Mouse (Mus musculus) midbrain, embryonic 12.5 days (tissue): ENCODE data around the gene Ptgis. TPM values are rescaled to one million over a fixed set of nuclear protein-coding genes. Genes with fewer than 3 reads are reported as not detected.

Experiments
- ATAC-seq: fragments of 200-750 bp; cut with Nextera tagmentation; 2 replicates; pipeline ENCODE4 v1.8.0; 2017; ENCODE audit warnings: low read depth, moderate TSS enrichment, moderate library complexity; ENCODE audit not compliant: low FRiP score
- H3K27ac ChIP-seq: fragments of 300-500 bp; sonication (generic); replicated peaks from 2 replicates; pipeline ENCODE4 v1.5.1; 2016; ENCODE audit warnings: mild to moderate bottlenecking
- H3K27me3 ChIP-seq: fragments of 300-500 bp; sonication (generic); 2 replicates; pipeline ENCODE4 v1.6.1; 2016; ENCODE audit warnings: mild to moderate bottlenecking
- H3K36me3 ChIP-seq: fragments of 300-500 bp; sonication (generic); 2 replicates; pipeline ENCODE4 v1.6.1; 2016
- H3K4me1 ChIP-seq: fragments of 300-500 bp; sonication (generic); 2 replicates; pipeline ENCODE4 v1.6.1; 2016
- H3K4me2 ChIP-seq: fragments of 300-500 bp; sonication (generic); replicated peaks from 2 replicates; pipeline ENCODE4 v1.6.1; 2016; ENCODE audit warnings: mild to moderate bottlenecking, moderate library complexity
- H3K4me3 ChIP-seq: fragments of 300-500 bp; sonication (generic); 2 replicates; pipeline ENCODE4 v1.5.1; 2016; ENCODE audit warnings: mild to moderate bottlenecking
- H3K9ac ChIP-seq: fragments of 300-500 bp; sonication (generic); replicated peaks from 2 replicates; pipeline ENCODE4 v1.6.1; 2016; ENCODE audit warnings: mild to moderate bottlenecking, moderate library complexity
- H3K9me3 ChIP-seq: fragments of 300-500 bp; sonication (generic); 2 replicates; pipeline ENCODE4 v1.6.1; 2016; ENCODE audit warnings: mild to moderate bottlenecking
- WGBS: fragments of 180-500 bp; shearing (Covaris S2); methylation state at CpG from one replicate; pipeline ENCODE4 v1.1.7; 2016; 5-methylcytosine and 5-hydroxymethylcytosine counted together
- polyA plus RNA-seq: library from polyadenylated mRNA; unstranded; fragments of >200 nt; fragmentation: Nextera tagmentation; extraction: Ambion mirVana; gene quantifications from 2 replicates; pipeline ENCODE4 v1.2.1, GENCODE M21; 2016

Ptgis gene
- polyA plus RNA-seq, 1 experiment from 2014 or later = 9.1 TPM

DNA sequence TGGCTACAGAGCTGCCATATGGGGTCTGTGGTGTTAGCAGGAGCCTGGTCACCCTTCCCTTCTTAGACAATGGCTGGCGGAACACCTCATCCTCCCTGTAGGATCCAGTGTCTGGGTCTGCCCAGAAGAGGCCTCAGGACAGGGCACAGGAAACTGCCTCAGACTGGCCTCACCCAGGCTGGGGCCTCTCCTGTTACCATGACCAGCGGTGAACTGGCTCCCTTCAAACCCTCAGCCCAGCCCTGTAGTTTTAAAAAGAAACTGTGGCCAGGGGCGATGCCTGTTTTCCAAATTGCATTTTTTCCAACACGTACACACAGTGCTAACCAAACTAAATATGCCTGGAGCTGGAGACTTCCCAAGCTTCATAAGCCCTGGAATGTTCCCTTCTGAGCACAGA is 20.7 kb upstream of the Ptgis start:
- Histone ChIP-seq H3K9ac (no peak overlapping the region), H3K9me3 (no peaks in the 10 kb centered on the region), H3K36me3 (no peaks in the 10 kb centered on the region), H3K4me1 (no peaks in the 10 kb centered on the region), H3K27ac (no peak overlapping the region), H3K4me3 (no peak overlapping the region), H3K27me3 (no peaks in the 10 kb centered on the region), H3K4me2 (no peak overlapping the region)
- ATAC-seq = no peak
- WGBS = 83% methylated on average over 4 of the region's 4 CpGs

DNA sequence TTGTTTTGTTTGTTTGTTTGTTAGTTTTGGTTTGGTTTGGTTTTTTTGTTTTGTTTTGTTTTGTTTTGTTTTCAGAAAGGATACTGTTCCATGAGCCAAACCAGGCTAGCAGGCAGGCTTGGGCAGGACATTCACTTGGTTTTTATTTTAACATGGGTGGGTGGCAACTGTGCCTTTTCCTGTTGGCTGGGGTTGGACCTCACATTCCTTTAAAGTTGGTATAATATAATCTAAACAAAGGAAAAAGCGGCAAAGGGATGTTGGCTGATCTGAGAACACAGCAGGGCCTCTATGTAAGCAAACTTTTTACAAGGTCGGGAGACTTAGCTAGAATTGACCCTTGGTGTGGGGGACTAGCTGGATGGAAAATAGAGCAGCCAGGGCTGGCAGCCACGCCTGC is 17.4 kb upstream of the Ptgis start:
- H3K27me3 ChIP-seq = no peaks in the 10 kb centered on the region
- no peak for ATAC-seq
- H3K9me3 ChIP-seq = no peaks in the 10 kb centered on the region
- H3K4me1 ChIP-seq = peaks cover 3% of the 10 kb centered on the region; the same call in 1 of the 2 replicates
- H3K27ac ChIP-seq = no peak overlapping the region
- 57% methylated on average over 3 of the region's 3 CpGs for WGBS
- H3K4me2 ChIP-seq = no peak overlapping the region
- no peak overlapping the region for H3K9ac ChIP-seq
- H3K36me3 ChIP-seq = no peaks in the 10 kb centered on the region
- no peak overlapping the region for H3K4me3 ChIP-seq

DNA sequence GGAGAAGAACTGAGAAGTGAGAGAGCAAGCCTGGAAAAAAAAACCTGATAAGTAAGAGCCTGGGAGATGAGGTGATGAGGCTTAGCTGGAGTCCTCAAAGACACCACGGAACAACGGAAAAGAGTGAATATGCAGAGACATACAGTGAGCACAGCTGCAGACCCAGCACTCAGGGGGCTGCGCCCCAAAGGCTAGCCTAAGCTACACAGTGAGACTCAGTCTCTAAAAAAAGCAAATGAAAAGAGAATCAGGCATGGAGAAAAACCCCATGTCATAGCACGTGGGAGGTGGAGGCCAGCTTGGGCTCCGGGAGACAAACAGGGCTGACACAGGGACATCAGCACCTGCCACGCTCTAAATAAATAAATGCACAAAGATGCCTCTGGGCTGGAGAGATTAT is 14.4 kb upstream of the Ptgis start:
- WGBS = 72% methylated on average over 6 of the region's 6 CpGs
- no peak overlapping the region for H3K9ac ChIP-seq
- no peaks in the 10 kb centered on the region for H3K36me3 ChIP-seq
- no peaks in the 10 kb centered on the region for H3K9me3 ChIP-seq
- no peak overlapping the region for H3K4me2 ChIP-seq
- H3K27me3 ChIP-seq = no peaks in the 10 kb centered on the region
- no peak overlapping the region for H3K27ac ChIP-seq
- no peak overlapping the region for H3K4me3 ChIP-seq
- no peak for ATAC-seq
- peaks cover 19% of the 10 kb centered on the region for H3K4me1 ChIP-seq

DNA sequence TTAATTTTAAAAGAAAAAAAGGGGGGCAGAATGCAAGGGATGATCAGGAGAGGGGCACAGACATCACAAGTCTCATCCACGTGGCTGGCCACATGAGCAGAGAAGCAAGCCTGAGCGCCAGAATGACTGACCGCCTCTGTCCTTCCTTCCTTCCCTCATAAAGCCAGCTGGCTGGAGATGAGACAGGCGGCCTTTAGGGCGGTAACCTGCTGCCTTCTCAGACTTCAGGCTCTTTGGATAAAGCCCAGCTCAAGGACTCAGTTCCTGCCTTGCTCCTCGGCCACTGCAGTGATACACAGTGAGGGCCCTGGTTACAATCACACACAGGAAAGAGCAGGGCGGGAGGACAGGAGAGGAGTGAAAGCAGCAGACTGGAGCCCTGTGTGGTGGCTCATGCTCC is 13.8 kb upstream of the Ptgis start:
- ATAC-seq = no peak
- Histone ChIP-seq H3K4me2 (no peak overlapping the region), H3K27me3 (no peaks in the 10 kb centered on the region), H3K36me3 (no peaks in the 10 kb centered on the region), H3K4me1 (peaks cover 19% of the 10 kb centered on the region), H3K9me3 (no peaks in the 10 kb centered on the region), H3K4me3 (no peak overlapping the region), H3K27ac (no peak overlapping the region), H3K9ac (no peak overlapping the region)
- WGBS = 71% methylated on average over 7 of the region's 7 CpGs

DNA sequence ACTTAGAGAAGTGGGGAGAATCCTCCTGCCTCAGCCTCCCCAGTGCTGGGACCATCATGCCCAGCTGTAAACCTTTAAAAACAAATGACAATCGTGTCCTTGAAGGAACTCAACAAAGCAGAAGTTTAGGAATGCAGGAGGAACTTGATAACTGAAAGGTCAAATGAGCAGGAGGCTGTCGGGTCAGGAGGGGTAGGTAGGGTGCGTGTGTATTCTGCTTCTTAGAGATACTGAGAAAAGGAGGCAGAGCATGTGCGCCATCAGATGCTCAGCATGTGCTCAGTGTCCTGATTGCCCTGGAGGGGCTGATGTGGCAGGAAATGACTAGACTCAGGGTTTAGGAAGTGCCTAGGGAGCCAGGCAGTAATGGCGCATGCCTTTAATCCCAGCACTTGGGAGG is 13.1 kb upstream of the Ptgis start:
- 87% methylated on average over 5 of the region's 5 CpGs for WGBS
- Histone ChIP-seq H3K36me3 (no peaks in the 10 kb centered on the region), H3K9me3 (no peaks in the 10 kb centered on the region), H3K27me3 (no peaks in the 10 kb centered on the region), H3K4me3 (no peak overlapping the region), H3K4me2 (no peak overlapping the region), H3K9ac (no peak overlapping the region), H3K4me1 (peaks cover 19% of the 10 kb centered on the region), H3K27ac (no peak overlapping the region)
- no peak for ATAC-seq

DNA sequence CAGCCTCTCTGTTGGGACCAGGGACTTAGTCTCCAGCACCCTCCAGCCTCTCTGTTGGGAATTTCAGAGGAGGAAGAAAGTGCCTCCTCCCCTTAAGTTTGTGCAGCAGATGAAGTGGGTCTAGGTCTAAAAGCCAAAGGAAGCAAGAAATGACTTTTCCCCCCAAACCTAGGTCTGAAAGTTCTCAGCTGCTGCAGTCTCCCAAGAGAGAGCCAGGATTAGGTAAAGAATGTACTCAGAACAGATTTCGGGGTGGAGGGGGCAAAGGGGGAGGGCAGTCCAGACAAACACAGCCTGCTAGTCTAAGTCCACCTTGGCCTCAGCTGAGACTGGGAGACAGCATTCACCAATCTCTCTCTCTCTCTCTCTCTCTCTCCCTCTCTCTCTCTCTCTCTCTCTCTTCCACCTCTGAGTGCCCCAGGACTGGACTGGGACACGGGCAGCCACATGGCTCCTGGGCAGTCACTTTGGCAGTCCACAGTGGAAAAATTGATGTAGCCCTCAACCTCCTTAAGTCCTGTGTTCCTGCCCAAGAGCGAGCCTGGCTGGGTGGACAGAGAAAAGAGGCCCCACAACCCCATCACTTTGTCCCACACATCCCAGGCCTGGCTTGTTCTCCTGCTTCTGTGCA is 11.8 kb upstream of the Ptgis start:
- 28% methylated on average over 3 of the region's 3 CpGs for WGBS
- H3K4me1 ChIP-seq = peaks cover 24% of the 10 kb centered on the region
- H3K9ac ChIP-seq = no peak overlapping the region
- H3K4me3 ChIP-seq = no peak overlapping the region
- H3K36me3 ChIP-seq = no peaks in the 10 kb centered on the region
- H3K27ac ChIP-seq = no peak overlapping the region
- no peak for ATAC-seq
- H3K27me3 ChIP-seq = no peaks in the 10 kb centered on the region
- H3K4me2 ChIP-seq = no peak overlapping the region
- H3K9me3 ChIP-seq = no peaks in the 10 kb centered on the region

DNA sequence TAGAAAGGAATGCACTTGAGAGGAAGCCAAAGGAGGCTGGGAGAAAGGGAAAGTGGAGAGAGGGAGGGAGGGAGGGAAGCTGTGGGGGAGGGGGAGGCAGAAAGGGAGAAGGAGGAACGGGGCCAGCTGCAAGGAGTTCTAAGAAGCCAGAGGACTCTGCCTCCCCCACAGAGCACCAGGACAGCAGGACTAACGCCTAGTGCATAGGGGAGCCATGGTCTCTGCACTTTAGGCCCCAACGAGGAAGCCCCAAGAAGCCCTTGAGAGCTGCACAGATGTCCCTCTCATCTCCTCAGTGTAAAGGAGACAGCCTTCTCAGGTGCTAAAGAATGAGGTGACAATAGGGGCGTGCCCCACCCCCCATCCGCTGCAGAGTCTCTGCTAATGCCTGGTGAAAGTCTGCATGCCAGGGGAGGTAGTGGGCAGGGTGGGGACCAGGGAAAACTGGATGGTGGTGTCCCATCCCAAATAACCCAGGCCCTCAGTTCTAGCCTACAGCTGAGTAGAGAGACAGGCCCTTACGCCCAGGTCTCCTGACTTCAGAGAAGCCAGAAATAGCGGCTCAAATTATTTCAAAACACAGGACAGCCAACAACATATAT is 10.4 kb upstream of the Ptgis start:
- no peak overlapping the region for H3K4me2 ChIP-seq
- no peaks in the 10 kb centered on the region for H3K36me3 ChIP-seq
- H3K9me3 ChIP-seq = no peaks in the 10 kb centered on the region
- 26% methylated on average over 7 of the region's 7 CpGs for WGBS
- H3K4me3 ChIP-seq = no peak overlapping the region
- no peak overlapping the region for H3K9ac ChIP-seq
- no peak for ATAC-seq
- peaks cover 24% of the 10 kb centered on the region for H3K4me1 ChIP-seq
- H3K27ac ChIP-seq = no peak overlapping the region
- no peaks in the 10 kb centered on the region for H3K27me3 ChIP-seq

DNA sequence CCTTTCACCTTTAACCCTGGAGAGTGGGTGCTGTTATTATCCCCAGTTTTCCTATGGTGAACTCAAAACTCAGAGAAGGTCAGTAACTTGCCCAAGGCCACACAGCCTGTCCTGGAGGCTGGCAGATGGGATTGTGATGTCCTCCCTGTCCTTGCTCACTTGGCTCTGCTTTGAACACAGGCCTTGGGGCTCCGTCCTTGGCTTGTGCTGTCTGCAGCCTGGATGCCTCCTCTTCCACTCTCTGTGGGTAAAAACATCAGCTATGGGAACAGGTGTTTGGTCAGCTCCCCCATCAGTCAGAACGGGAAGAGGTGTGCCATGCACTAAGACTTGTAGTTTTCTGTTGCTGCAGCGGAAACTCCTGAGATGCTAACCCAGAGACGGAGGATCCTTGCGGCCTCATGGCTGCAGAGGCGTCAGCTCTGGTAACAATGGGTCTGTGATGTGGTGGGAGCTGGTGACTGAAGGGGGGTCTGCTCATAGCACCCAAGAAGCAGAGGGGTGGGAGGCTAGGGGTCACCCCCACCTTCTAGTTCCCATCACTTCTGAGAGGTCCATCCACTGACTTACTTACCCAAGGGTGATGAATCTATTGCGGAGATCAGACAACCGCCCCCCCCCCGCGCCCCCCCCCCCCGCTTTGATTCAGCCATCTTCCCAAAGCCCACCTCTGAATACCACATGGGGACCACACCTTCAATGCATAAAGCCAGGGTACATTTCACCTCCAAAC is 9.8 kb upstream of the Ptgis start:
- no peaks in the 10 kb centered on the region for H3K36me3 ChIP-seq
- H3K4me1 ChIP-seq = peaks cover 24% of the 10 kb centered on the region
- ATAC-seq = no peak
- no peaks in the 10 kb centered on the region for H3K9me3 ChIP-seq
- H3K27ac ChIP-seq = no peak overlapping the region
- WGBS = 71% methylated on average over 6 of the region's 11 CpGs
- H3K4me3 ChIP-seq = no peak overlapping the region
- no peak overlapping the region for H3K9ac ChIP-seq
- H3K4me2 ChIP-seq = no peak overlapping the region
- no peaks in the 10 kb centered on the region for H3K27me3 ChIP-seq

DNA sequence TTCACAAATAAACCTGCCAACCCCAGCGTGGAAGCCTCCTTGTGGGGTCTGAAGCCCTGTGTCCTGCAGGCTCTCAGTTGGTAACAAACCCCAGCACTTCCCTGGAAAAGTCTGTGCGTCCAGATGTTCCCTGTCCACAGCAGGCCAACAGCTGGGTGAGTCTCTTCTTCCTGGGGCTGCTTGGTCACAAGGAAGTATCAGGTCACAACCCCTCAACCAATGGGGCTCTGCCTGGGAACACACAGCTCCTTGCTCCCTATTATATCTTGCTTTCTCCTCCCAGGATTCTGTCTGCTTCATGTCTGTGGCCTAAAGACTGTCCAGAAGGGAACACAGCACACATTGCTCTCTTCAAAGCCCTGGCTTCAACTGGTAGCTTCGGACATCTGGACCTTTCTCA is 9.2 kb upstream of the Ptgis start:
- H3K4me2 ChIP-seq = no peak overlapping the region
- H3K4me1 ChIP-seq = peaks cover 24% of the 10 kb centered on the region
- ATAC-seq = no peak
- whole genome bisulfite sequencing = 73% methylated on average over 3 of the region's 3 CpGs
- no peak overlapping the region for H3K9ac ChIP-seq
- H3K27ac ChIP-seq = no peak overlapping the region
- no peaks in the 10 kb centered on the region for H3K9me3 ChIP-seq
- no peaks in the 10 kb centered on the region for H3K36me3 ChIP-seq
- no peaks in the 10 kb centered on the region for H3K27me3 ChIP-seq
- H3K4me3 ChIP-seq = no peak overlapping the region

DNA sequence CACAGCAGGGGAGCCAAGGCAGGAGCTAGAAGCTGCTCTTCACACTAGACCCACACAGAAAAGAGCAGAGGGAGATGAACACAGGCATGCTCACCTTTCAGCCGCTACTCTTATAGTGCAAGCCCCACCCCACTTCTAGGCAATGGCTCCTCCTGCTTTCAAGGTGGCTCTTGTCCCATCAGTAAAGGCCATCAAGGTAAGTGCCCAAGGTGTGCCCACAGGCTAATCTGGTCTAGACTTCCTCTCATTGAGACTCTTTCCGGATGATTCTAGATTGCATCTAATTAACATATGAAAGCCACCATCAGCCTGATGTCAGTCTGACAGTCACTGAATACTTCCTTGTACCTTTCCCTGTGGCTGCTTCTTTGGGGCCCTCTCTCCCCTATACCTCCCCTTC is 7.4 kb upstream of the Ptgis start:
- Histone ChIP-seq H3K9me3 (no peaks in the 10 kb centered on the region), H3K36me3 (no peaks in the 10 kb centered on the region), H3K9ac (no peak overlapping the region), H3K4me1 (peaks cover 21% of the 10 kb centered on the region), H3K4me2 (no peak overlapping the region), H3K27me3 (no peaks in the 10 kb centered on the region), H3K4me3 (no peak overlapping the region), H3K27ac (no peak overlapping the region)
- ATAC-seq = no peak
- WGBS = 49% methylated on average over 2 of the region's 2 CpGs

DNA sequence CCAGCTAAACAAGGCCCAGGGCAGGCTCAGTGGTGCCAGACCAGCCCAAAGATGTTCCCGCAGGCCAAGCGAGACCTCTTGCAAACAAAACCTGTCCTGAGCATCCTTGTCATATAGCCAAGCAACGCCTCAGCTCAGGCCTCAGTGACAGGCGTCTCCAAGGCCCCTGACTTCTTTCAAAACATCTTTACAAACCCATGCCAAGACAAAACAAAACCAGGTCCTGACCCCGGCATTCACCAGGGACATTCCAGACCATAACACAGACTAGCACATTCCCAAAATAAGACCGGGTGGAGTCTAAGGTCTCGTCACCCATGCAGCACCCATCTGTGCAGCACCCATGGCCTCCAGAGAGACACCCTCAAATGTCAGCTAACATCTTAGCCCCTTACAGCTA is 6.3 kb upstream of the Ptgis start:
- no peak overlapping the region for H3K4me3 ChIP-seq
- H3K36me3 ChIP-seq = no peaks in the 10 kb centered on the region
- H3K27me3 ChIP-seq = 0 out of 2 replicates have a peak, but pooled peaks cover 3% of the 10 kb centered on the region
- no peaks in the 10 kb centered on the region for H3K9me3 ChIP-seq
- H3K9ac ChIP-seq = no peak overlapping the region
- peaks cover 15% of the 10 kb centered on the region for H3K4me1 ChIP-seq
- ATAC-seq = no peak
- WGBS = 73% methylated on average over 7 of the region's 7 CpGs
- H3K27ac ChIP-seq = no peak overlapping the region
- H3K4me2 ChIP-seq = no peak overlapping the region

DNA sequence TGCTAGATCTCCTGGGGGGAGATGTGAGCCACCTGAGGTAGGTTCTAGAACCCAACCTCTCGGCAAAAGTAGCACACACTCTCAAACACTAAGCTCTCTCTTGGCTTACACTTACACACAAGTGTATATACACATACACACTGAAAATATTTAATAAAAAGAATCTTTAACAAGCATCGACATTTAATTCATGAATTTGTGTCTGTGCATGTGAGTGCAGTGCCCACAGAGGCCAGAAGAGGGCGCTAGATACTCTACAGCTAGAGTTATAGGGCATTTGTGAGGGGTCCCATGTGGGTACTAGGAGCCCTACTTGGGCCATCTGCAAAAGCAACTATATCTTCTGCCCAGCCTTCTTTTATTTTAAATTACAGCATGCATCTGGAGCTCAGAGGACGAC is 4.5 kb upstream of the Ptgis start:
- Histone ChIP-seq H3K27me3 (peaks cover 19% of the 10 kb centered on the region; the same call in 1 of the 2 replicates), H3K4me2 (no peak overlapping the region), H3K9ac (no peak overlapping the region), H3K4me3 (no peak overlapping the region), H3K27ac (no peak overlapping the region), H3K4me1 (peaks cover 12% of the 10 kb centered on the region), H3K9me3 (no peaks in the 10 kb centered on the region), H3K36me3 (no peaks in the 10 kb centered on the region)
- no peak for ATAC-seq
- WGBS = 75% methylated on average over 4 of the region's 4 CpGs
